Mouse (Mus musculus): Measurements from ENCODE around the gene Kcnc3. TPM values are rescaled to one million over a fixed set of nuclear protein-coding genes. Genes with fewer than 3 reads are reported as not detected.

Kcnc3 gene
- total and polyA plus RNA-seq, 2 experiments: 0.37 to 4.6 TPM

- Histone ChIP-seq H3K79me2 (ENCODE audit: control insufficient read depth, insufficient read depth, low read length) (no peaks in the 10 kb centered on the region), H3K36me3 (ENCODE audit: control insufficient read depth, insufficient read depth, low read length) (no peaks in the 10 kb centered on the region), H3K9ac (ENCODE audit: low read depth, low read length) (no peak overlapping the region), H3K4me1 (ENCODE audit: control insufficient read depth, insufficient read depth, low read length) (no peaks in the 10 kb centered on the region), H3K27me3 (ENCODE audit: control insufficient read depth, insufficient read depth, low read length) (no peaks in the 10 kb centered on the region), H3K27ac (replicated peaks; ENCODE audit: insufficient read depth, low read depth, low read length) (no peak overlapping the region), H3K4me3 (ENCODE audit: insufficient read depth, low read depth, low read length) (no peak overlapping the region)
- DNase-seq (ENCODE audit: extremely low read depth, low read depth, low spot score): no peak
- WGBS: 78% methylated on average over 7 of the region's 7 CpGs
- TF ChIP-seq POLR2A (IDR thresholded peaks at IDR 0.05; ENCODE audit: extremely low read depth, insufficient read depth, low read length): no peak
- TF ChIP-seq CTCF (IDR thresholded peaks at IDR 0.05; ENCODE audit: low read depth, low read length): no peak
Observed at GRCm38 (mm10) chr7:44651416-44651815, 61.0 kb downstream of the Kcnc3 start.

GRCm38 (mm10) chr7:44653773-44654172 is 63.3 kb downstream of the Kcnc3 start:
- DNase-seq (ENCODE audit: extremely low read depth, low read depth, low spot score): no peak
- 69% methylated on average over 8 of the region's 8 CpGs for WGBS
- TF ChIP-seq POLR2A (IDR thresholded peaks at IDR 0.05; ENCODE audit: extremely low read depth, insufficient read depth, low read length): no peak
- TF ChIP-seq CTCF (IDR thresholded peaks at IDR 0.05; ENCODE audit: low read depth, low read length): peak; percentile 56

More at GRCm38 (mm10) chr7:44653773-44654172, 63.3 kb downstream of the Kcnc3 start:
- H3K4me3 ChIP-seq (ENCODE audit: insufficient read depth, low read depth, low read length): no peak overlapping the region
- H3K4me1 ChIP-seq (ENCODE audit: control insufficient read depth, insufficient read depth, low read length): no peaks in the 10 kb centered on the region
- no peaks in the 10 kb centered on the region for H3K27me3 ChIP-seq (ENCODE audit: control insufficient read depth, insufficient read depth, low read length)
- H3K27ac ChIP-seq (replicated peaks; ENCODE audit: insufficient read depth, low read depth, low read length): no peak overlapping the region
- H3K36me3 ChIP-seq (ENCODE audit: control insufficient read depth, insufficient read depth, low read length): no peaks in the 10 kb centered on the region
- no peak overlapping the region for H3K9ac ChIP-seq (ENCODE audit: low read depth, low read length)
- H3K79me2 ChIP-seq (ENCODE audit: control insufficient read depth, insufficient read depth, low read length): no peaks in the 10 kb centered on the region

Other genes starting within 250 kb of the Kcnc3 start
- gene Syt3, start 206.6 kb upstream of the Kcnc3 start, total RNA-seq (2014; rRNA removed): 1.4 and 2.6 TPM in 2 replicates
- 4.9 and 7.1 TPM in 2 replicates for gene Syt3, start 206.6 kb upstream of the Kcnc3 start, polyA plus RNA-seq (2012; rRNA removed)
- not detected in 2 replicates for gene 1700008O03Rik, start 204.8 kb upstream of the Kcnc3 start, total RNA-seq (2014; rRNA removed)
- 0.22 and 0.27 TPM in 2 replicates for gene 1700008O03Rik, start 204.8 kb upstream of the Kcnc3 start, polyA plus RNA-seq (2012; rRNA removed)
- 0.07 TPM in 1 of 2 replicates, not detected in the other for gene Lrrc4b, start 161.6 kb upstream of the Kcnc3 start, total RNA-seq (2014; rRNA removed)
- not detected in 2 replicates for gene Lrrc4b, start 161.6 kb upstream of the Kcnc3 start, polyA plus RNA-seq (2012; rRNA removed)
- gene Aspdh, start 125.3 kb upstream of the Kcnc3 start, total RNA-seq (2014; rRNA removed): 146 and 158 TPM in 2 replicates
- 537 and 608 TPM in 2 replicates for gene Aspdh, start 125.3 kb upstream of the Kcnc3 start, polyA plus RNA-seq (2012; rRNA removed)
- gene Josd2, start 122.7 kb upstream of the Kcnc3 start, total RNA-seq (2014; rRNA removed): 25.5 and 27.1 TPM in 2 replicates
- 99.7 and 206 TPM in 2 replicates for gene Josd2, start 122.7 kb upstream of the Kcnc3 start, polyA plus RNA-seq (2012; rRNA removed)
- gene Emc10, start 94.1 kb upstream of the Kcnc3 start, total RNA-seq (2014; rRNA removed): 29.7 and 40.5 TPM in 2 replicates
- 227 and 287 TPM in 2 replicates for gene Emc10, start 94.1 kb upstream of the Kcnc3 start, polyA plus RNA-seq (2012; rRNA removed)
- 1.7 and 1.8 TPM in 2 replicates for gene Fam71e1, start 94.1 kb upstream of the Kcnc3 start, total RNA-seq (2014; rRNA removed)
- gene Fam71e1, start 94.1 kb upstream of the Kcnc3 start, polyA plus RNA-seq (2012; rRNA removed): 4.1 and 4.7 TPM in 2 replicates
- 0.55 TPM in 1 of 2 replicates, not detected in the other for gene Mybpc2, start 66.0 kb upstream of the Kcnc3 start, total RNA-seq (2014; rRNA removed)
- not detected in 2 replicates for gene Mybpc2, start 66.0 kb upstream of the Kcnc3 start, polyA plus RNA-seq (2012; rRNA removed)
- 0.18 and 0.81 TPM in 2 replicates for gene Spib, start 58.6 kb upstream of the Kcnc3 start, total RNA-seq (2014; rRNA removed)
- 0.56 and 1.9 TPM in 2 replicates for gene Spib, start 58.6 kb upstream of the Kcnc3 start, polyA plus RNA-seq (2012; rRNA removed)
- gene Pold1, start 41.8 kb upstream of the Kcnc3 start, total RNA-seq (2014; rRNA removed): 2.4 and 4.0 TPM in 2 replicates
- gene Pold1, start 41.8 kb upstream of the Kcnc3 start, polyA plus RNA-seq (2012; rRNA removed): 5.2 and 6.5 TPM in 2 replicates
- 21.6 and 30.8 TPM in 2 replicates for gene Nr1h2, start 36.7 kb upstream of the Kcnc3 start, total RNA-seq (2014; rRNA removed)
- gene Nr1h2, start 36.7 kb upstream of the Kcnc3 start, polyA plus RNA-seq (2012; rRNA removed): 74.9 and 80.3 TPM in 2 replicates
- 0.65 and 1.6 TPM in 2 replicates for gene Napsa, start 18.3 kb upstream of the Kcnc3 start, total RNA-seq (2014; rRNA removed)
- gene Napsa, start 18.3 kb upstream of the Kcnc3 start, polyA plus RNA-seq (2012; rRNA removed): 1.1 and 1.7 TPM in 2 replicates
- gene Myh14, start 80.2 kb downstream of the Kcnc3 start, total RNA-seq (2014; rRNA removed): 7.0 and 8.0 TPM in 2 replicates
- 5.6 and 6.0 TPM in 2 replicates for gene Myh14, start 80.2 kb downstream of the Kcnc3 start, polyA plus RNA-seq (2012; rRNA removed)
- gene Izumo2, start 118.1 kb downstream of the Kcnc3 start, total RNA-seq (2014; rRNA removed): not detected in 2 replicates
- not detected in 2 replicates for gene Izumo2, start 118.1 kb downstream of the Kcnc3 start, polyA plus RNA-seq (2012; rRNA removed)
- 8.6 and 12.7 TPM in 2 replicates for gene Vrk3, start 157.7 kb downstream of the Kcnc3 start, total RNA-seq (2014; rRNA removed)
- 31.4 and 34.3 TPM in 2 replicates for gene Vrk3, start 157.7 kb downstream of the Kcnc3 start, polyA plus RNA-seq (2012; rRNA removed)
- gene Zfp473, start 160.4 kb downstream of the Kcnc3 start, total RNA-seq (2014; rRNA removed): 0.07 and 0.28 TPM in 2 replicates
- 0.04 TPM in 1 of 2 replicates, not detected in the other for gene Zfp473, start 160.4 kb downstream of the Kcnc3 start, polyA plus RNA-seq (2012; rRNA removed)
- gene Nup62, start 225.4 kb downstream of the Kcnc3 start, total RNA-seq (2014; rRNA removed): 4.0 and 5.4 TPM in 2 replicates
- 20.4 and 20.6 TPM in 2 replicates for gene Nup62, start 225.4 kb downstream of the Kcnc3 start, polyA plus RNA-seq (2012; rRNA removed)
- gene Il4i1, start 225.7 kb downstream of the Kcnc3 start, total RNA-seq (2014; rRNA removed): 0.60 and 0.65 TPM in 2 replicates
- 0.85 and 1.7 TPM in 2 replicates for gene Il4i1, start 225.7 kb downstream of the Kcnc3 start, polyA plus RNA-seq (2012; rRNA removed)
- gene Atf5, start 226.0 kb downstream of the Kcnc3 start, total RNA-seq (2014; rRNA removed): 22.9 and 43.9 TPM in 2 replicates
- 727 and 964 TPM in 2 replicates for gene Atf5, start 226.0 kb downstream of the Kcnc3 start, polyA plus RNA-seq (2012; rRNA removed)